Mouse (Mus musculus): ENCODE measurements around the gene Olfr340. TPM values are rescaled to one million over a fixed set of nuclear protein-coding genes. Genes with fewer than 3 reads are reported as not detected.
"Not testable (repeated sequence)": the region's sequence is repeated elsewhere in the genome, so short reads cannot be mapped to it uniquely, and the experiment has no call there.

Gene Olfr340
- polyA plus RNA-seq (2015; fragmentation: Nextera tagmentation; extraction: Ambion mirVana): not detected in 2 replicates

- WGBS (ENCODE audit: insufficient replicate concordance): 31% methylated on average over 1 of the region's 1 CpGs
- Histone ChIP-seq H3K4me3 (ENCODE audit: low read depth, low read length) (no peak within 1 kb of the TSS), H3K9ac (ENCODE audit: low read depth, low read length) (no peak within 1 kb of the TSS), H3K4me1 (ENCODE audit: control insufficient read depth, low read depth, low read length) (no peaks in the 10 kb centered on the region), H3K27me3 (ENCODE audit: control insufficient read depth, insufficient read depth, low read depth, low read length) (no peaks in the 10 kb centered on the region), H3K36me3 (ENCODE audit: control insufficient read depth, insufficient read depth) (no peaks in the 10 kb centered on the region), H3K4me2 (ENCODE audit: low read depth, low read length) (no peak within 1 kb of the TSS), H3K27ac (ENCODE audit: low read length) (no peak within 1 kb of the TSS), H3K9me3 (replicated peaks; ENCODE audit: control insufficient read depth, low read length) (no peaks in the 10 kb centered on the region)
- ATAC-seq (ENCODE audit: low read depth): no peak
Observed at GRCm38 (mm10) chr2:36452287-36452686, at the start of gene Olfr340. Gene Olfr340 (plus strand): TSS chr2:36452587.

GRCm38 (mm10) chr2:36415174-36415573 is 37.2 kb upstream of the Olfr340 start:
- H3K9ac ChIP-seq (ENCODE audit: low read depth, low read length); H3K4me1 ChIP-seq (ENCODE audit: control insufficient read depth, low read depth, low read length); ATAC-seq (ENCODE audit: low read depth); H3K27ac ChIP-seq (ENCODE audit: low read length); H3K9me3 ChIP-seq (replicated peaks; ENCODE audit: control insufficient read depth, low read length); H3K4me3 ChIP-seq (ENCODE audit: low read depth, low read length); H3K4me2 ChIP-seq (ENCODE audit: low read depth, low read length); H3K27me3 ChIP-seq (ENCODE audit: control insufficient read depth, insufficient read depth, low read depth, low read length); H3K36me3 ChIP-seq (ENCODE audit: control insufficient read depth, insufficient read depth): not testable (repeated sequence)
- WGBS (ENCODE audit: insufficient replicate concordance): 56% methylated on average over 3 of the region's 3 CpGs

- not testable (repeated sequence) for H3K4me3 ChIP-seq (ENCODE audit: low read depth, low read length); H3K27me3 ChIP-seq (ENCODE audit: control insufficient read depth, insufficient read depth, low read depth, low read length); H3K4me2 ChIP-seq (ENCODE audit: low read depth, low read length); ATAC-seq (ENCODE audit: low read depth); H3K9me3 ChIP-seq (replicated peaks; ENCODE audit: control insufficient read depth, low read length); H3K36me3 ChIP-seq (ENCODE audit: control insufficient read depth, insufficient read depth); H3K27ac ChIP-seq (ENCODE audit: low read length); H3K9ac ChIP-seq (ENCODE audit: low read depth, low read length); H3K4me1 ChIP-seq (ENCODE audit: control insufficient read depth, low read depth, low read length)
- WGBS (ENCODE audit: insufficient replicate concordance): 71% methylated on average over 7 of the region's 7 CpGs
Observed at GRCm38 (mm10) chr2:36415591-36415990, 36.8 kb upstream of the Olfr340 start.

GRCm38 (mm10) chr2:36418647-36419046 is 33.7 kb upstream of the Olfr340 start, which contains the start of gene Olfr339:
Gene Olfr339 (plus strand): TSS chr2:36418947.
- Histone ChIP-seq H3K4me2 (ENCODE audit: low read depth, low read length) (no peak within 1 kb of the TSS), H3K27me3 (ENCODE audit: control insufficient read depth, insufficient read depth, low read depth, low read length) (no peaks in the 10 kb centered on the region), H3K4me3 (ENCODE audit: low read depth, low read length) (no peak within 1 kb of the TSS), H3K36me3 (ENCODE audit: control insufficient read depth, insufficient read depth) (no peaks in the 10 kb centered on the region), H3K4me1 (ENCODE audit: control insufficient read depth, low read depth, low read length) (no peaks in the 10 kb centered on the region), H3K9me3 (replicated peaks; ENCODE audit: control insufficient read depth, low read length) (no peaks in the 10 kb centered on the region; the same call in 1 of the 2 replicates), H3K9ac (ENCODE audit: low read depth, low read length) (no peak within 1 kb of the TSS), H3K27ac (ENCODE audit: low read length) (no peak within 1 kb of the TSS)
- ATAC-seq (ENCODE audit: low read depth): no peak
- 55% methylated on average over 3 of the region's 3 CpGs for WGBS (ENCODE audit: insufficient replicate concordance)

GRCm38 (mm10) chr2:36473634-36474033 is 21.2 kb downstream of the Olfr340 start:
- Histone ChIP-seq H3K4me2 (ENCODE audit: low read depth, low read length) (no peak overlapping the region), H3K4me1 (ENCODE audit: control insufficient read depth, low read depth, low read length) (no peaks in the 10 kb centered on the region), H3K27me3 (ENCODE audit: control insufficient read depth, insufficient read depth, low read depth, low read length) (no peaks in the 10 kb centered on the region), H3K9me3 (replicated peaks; ENCODE audit: control insufficient read depth, low read length) (no peaks in the 10 kb centered on the region), H3K9ac (ENCODE audit: low read depth, low read length) (no peak overlapping the region), H3K4me3 (ENCODE audit: low read depth, low read length) (no peak overlapping the region), H3K27ac (ENCODE audit: low read length) (no peak overlapping the region), H3K36me3 (ENCODE audit: control insufficient read depth, insufficient read depth) (no peaks in the 10 kb centered on the region)
- no peak for ATAC-seq (ENCODE audit: low read depth)

GRCm38 (mm10) chr2:36482368-36482767 is 30.0 kb downstream of the Olfr340 start, which contains the start of gene Olfr341:
Gene Olfr341 (minus strand): TSS chr2:36482468.
- Histone ChIP-seq H3K4me3 (ENCODE audit: low read depth, low read length) (no peak within 1 kb of the TSS), H3K9ac (ENCODE audit: low read depth, low read length) (no peak within 1 kb of the TSS), H3K4me2 (ENCODE audit: low read depth, low read length) (no peak within 1 kb of the TSS), H3K27ac (ENCODE audit: low read length) (no peak within 1 kb of the TSS), H3K27me3 (ENCODE audit: control insufficient read depth, insufficient read depth, low read depth, low read length) (no peaks in the 10 kb centered on the region), H3K36me3 (ENCODE audit: control insufficient read depth, insufficient read depth) (no peaks in the 10 kb centered on the region), H3K4me1 (ENCODE audit: control insufficient read depth, low read depth, low read length) (no peaks in the 10 kb centered on the region), H3K9me3 (replicated peaks; ENCODE audit: control insufficient read depth, low read length) (no peaks in the 10 kb centered on the region; the same call in 1 of the 2 replicates)
- ATAC-seq (ENCODE audit: low read depth): no peak

Other genes starting within 250 kb of the Olfr340 start
- 20.9 and 22.5 TPM in 2 replicates for gene Ptgs1, start 222.2 kb upstream of the Olfr340 start, polyA plus RNA-seq (2015; fragmentation: Nextera tagmentation; extraction: Ambion mirVana)
- gene Olfr338, start 79.1 kb upstream of the Olfr340 start, polyA plus RNA-seq (2015; fragmentation: Nextera tagmentation; extraction: Ambion mirVana): not detected in 2 replicates
- not detected in 2 replicates for gene Olfr339, start 33.6 kb upstream of the Olfr340 start, polyA plus RNA-seq (2015; fragmentation: Nextera tagmentation; extraction: Ambion mirVana)
- gene Olfr341, start 29.9 kb downstream of the Olfr340 start, polyA plus RNA-seq (2015; fragmentation: Nextera tagmentation; extraction: Ambion mirVana): not detected in 2 replicates
- gene Olfr342, start 72.4 kb downstream of the Olfr340 start, polyA plus RNA-seq (2015; fragmentation: Nextera tagmentation; extraction: Ambion mirVana): not detected in 2 replicates
- not detected in 2 replicates for gene Olfr344, start 114.1 kb downstream of the Olfr340 start, polyA plus RNA-seq (2015; fragmentation: Nextera tagmentation; extraction: Ambion mirVana)
- gene Olfr345, start 187.5 kb downstream of the Olfr340 start, polyA plus RNA-seq (2015; fragmentation: Nextera tagmentation; extraction: Ambion mirVana): not detected in 2 replicates
- gene Olfr346, start 233.2 kb downstream of the Olfr340 start, polyA plus RNA-seq (2015; fragmentation: Nextera tagmentation; extraction: Ambion mirVana): not detected in 2 replicates